Mouse (Mus musculus): Measurements from ENCODE around the gene Kdm3a.

Gene Kdm3a

GRCm38 (mm10) chr6:71632829-71633662, at the start of gene Kdm3a:
Gene Kdm3a (minus strand): TSS chr6:71632990.
- DNase-seq (ENCODE audit: low read depth, low spot score) = peak; percentile 98

- no peak for DNase-seq (ENCODE audit: low read depth, low spot score)
Observed at GRCm38 (mm10) chr6:71678891-71679290, 46.1 kb upstream of the Kdm3a start.

GRCm38 (mm10) chr6:71673166-71673565, 40.4 kb upstream of the Kdm3a start:
- no peak for DNase-seq (ENCODE audit: low read depth, low spot score)

GRCm38 (mm10) chr6:71664511-71664910, 31.7 kb upstream of the Kdm3a start:
- no peak for DNase-seq (ENCODE audit: low read depth, low spot score)

- DNase-seq (ENCODE audit: low read depth, low spot score) = no peak
Observed at GRCm38 (mm10) chr6:71658290-71658689, 25.5 kb upstream of the Kdm3a start.

GRCm38 (mm10) chr6:71655835-71656234, 23.0 kb upstream of the Kdm3a start:
- DNase-seq (ENCODE audit: low read depth, low spot score) = no peak

GRCm38 (mm10) chr6:71651868-71652267, 19.1 kb upstream of the Kdm3a start:
- no peak for DNase-seq (ENCODE audit: low read depth, low spot score)

- no peak for DNase-seq (ENCODE audit: low read depth, low spot score)
Observed at GRCm38 (mm10) chr6:71632486-71632828, 333 bp downstream of the Kdm3a start.

GRCm38 (mm10) chr6:71631706-71632461, 906 bp downstream of the Kdm3a start:
- DNase-seq (ENCODE audit: low read depth, low spot score) = no peak

GRCm38 (mm10) chr6:71631196-71631595, 1.6 kb downstream of the Kdm3a start:
- no peak for DNase-seq (ENCODE audit: low read depth, low spot score)

GRCm38 (mm10) chr6:71627325-71627724, 5.5 kb downstream of the Kdm3a start:
- no peak for DNase-seq (ENCODE audit: low read depth, low spot score)

- DNase-seq (ENCODE audit: low read depth, low spot score) = no peak
Observed at GRCm38 (mm10) chr6:71625984-71626383, 6.8 kb downstream of the Kdm3a start.

- DNase-seq (ENCODE audit: low read depth, low spot score) = no peak
Observed at GRCm38 (mm10) chr6:71624723-71625122, 8.1 kb downstream of the Kdm3a start.

GRCm38 (mm10) chr6:71621981-71622380, 10.8 kb downstream of the Kdm3a start:
- no peak for DNase-seq (ENCODE audit: low read depth, low spot score)

- DNase-seq (ENCODE audit: low read depth, low spot score) = no peak
Observed at GRCm38 (mm10) chr6:71621551-71621950, 11.2 kb downstream of the Kdm3a start.

- DNase-seq (ENCODE audit: low read depth, low spot score) = no peak
Observed at GRCm38 (mm10) chr6:71616959-71617358, 15.8 kb downstream of the Kdm3a start.

GRCm38 (mm10) chr6:71613225-71613624, 19.6 kb downstream of the Kdm3a start:
- DNase-seq (ENCODE audit: low read depth, low spot score) = no peak

- DNase-seq (ENCODE audit: low read depth, low spot score) = no peak
Observed at GRCm38 (mm10) chr6:71609968-71610367, 22.8 kb downstream of the Kdm3a start.

GRCm38 (mm10) chr6:71608994-71609393, 23.8 kb downstream of the Kdm3a start:
- no peak for DNase-seq (ENCODE audit: low read depth, low spot score)

GRCm38 (mm10) chr6:71607756-71608155, 25.0 kb downstream of the Kdm3a start:
- no peak for DNase-seq (ENCODE audit: low read depth, low spot score)

- DNase-seq (ENCODE audit: low read depth, low spot score) = no peak
Observed at GRCm38 (mm10) chr6:71590154-71590553, 42.6 kb downstream of the Kdm3a start.

- DNase-seq (ENCODE audit: low read depth, low spot score) = no peak
Observed at GRCm38 (mm10) chr6:71589401-71589800, 43.4 kb downstream of the Kdm3a start.

GRCm38 (mm10) chr6:71583198-71583597, 49.6 kb downstream of the Kdm3a start:
- no peak for DNase-seq (ENCODE audit: low read depth, low spot score)

Measured in brain, embryonic 18.5 days (tissue).